Mouse (Mus musculus) B cell, adult (primary cell): ENCODE data around the gene Mt1. TPM values are rescaled to one million over a fixed set of nuclear protein-coding genes. Genes with fewer than 3 reads are reported as not detected.

Experiments
- total RNA-seq: library from RNA; stranded (reverse); gene quantifications from 4 replicates; pipeline ENCODE4 v1.2.4, GENCODE M21; 2023; ENCODE audit not compliant: inconsistent age

The Mt1 gene
- 6.3 to 11.5 TPM (median 8.3 TPM) in 4 replicates for total RNA-seq

DNA sequence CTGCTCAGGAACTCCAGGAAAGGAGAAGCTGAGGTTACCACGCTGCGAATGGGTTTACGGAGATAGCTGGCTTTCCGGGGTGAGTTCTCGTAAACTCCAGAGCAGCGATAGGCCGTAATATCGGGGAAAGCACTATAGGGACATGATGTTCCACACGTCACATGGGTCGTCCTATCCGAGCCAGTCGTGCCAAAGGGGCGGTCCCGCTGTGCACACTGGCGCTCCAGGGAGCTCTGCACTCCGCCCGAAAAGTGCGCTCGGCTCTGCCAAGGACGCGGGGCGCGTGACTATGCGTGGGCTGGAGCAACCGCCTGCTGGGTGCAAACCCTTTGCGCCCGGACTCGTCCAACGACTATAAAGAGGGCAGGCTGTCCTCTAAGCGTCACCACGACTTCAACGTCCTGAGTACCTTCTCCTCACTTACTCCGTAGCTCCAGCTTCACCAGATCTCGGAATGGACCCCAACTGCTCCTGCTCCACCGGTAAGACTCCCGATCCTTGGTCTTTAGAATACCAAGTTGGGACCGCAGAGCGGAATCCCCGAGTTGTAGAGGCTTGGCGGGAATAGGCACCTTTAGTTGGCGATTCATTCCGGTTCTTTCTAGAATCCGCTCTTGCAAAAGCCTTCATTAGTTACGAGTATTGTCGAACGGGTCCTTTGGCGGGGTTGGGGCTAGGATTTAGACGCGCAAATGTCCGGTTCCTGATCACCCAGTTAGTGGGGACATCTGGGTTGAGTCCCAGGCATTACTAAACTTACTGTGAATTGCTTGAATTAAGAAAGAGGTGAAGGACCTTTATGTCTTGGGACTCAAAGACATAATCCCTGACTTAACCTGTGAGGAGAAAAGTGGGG lies at the start of gene Mt1:
Gene Mt1, plus strand, starts transcription at position 226 of the 856 bp plus-strand sequence.

DNA sequence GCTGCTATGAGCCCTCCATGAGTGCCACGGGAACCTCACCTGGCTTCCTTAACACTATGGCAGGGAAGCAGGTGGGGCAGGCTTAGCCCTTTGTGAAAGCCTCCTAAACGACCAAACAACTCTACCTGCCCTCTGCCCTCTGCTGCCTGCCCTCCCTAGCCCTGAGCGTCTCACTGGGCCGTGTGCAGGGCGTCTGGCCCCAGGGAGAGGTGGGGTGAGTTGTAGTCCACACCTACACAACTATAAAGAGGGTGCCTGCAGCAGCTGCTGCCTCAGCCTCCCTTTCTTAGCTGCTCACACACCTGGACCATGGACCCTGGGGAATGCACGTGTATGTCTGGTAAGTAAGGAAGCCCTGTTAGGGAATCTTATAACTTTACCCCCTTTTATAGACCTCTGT lies 41.9 kb upstream of the Mt1 start, which contains the start of gene Mt4:
Gene Mt4, plus strand, starts transcription at position 265 of the 400 bp plus-strand sequence.

DNA sequence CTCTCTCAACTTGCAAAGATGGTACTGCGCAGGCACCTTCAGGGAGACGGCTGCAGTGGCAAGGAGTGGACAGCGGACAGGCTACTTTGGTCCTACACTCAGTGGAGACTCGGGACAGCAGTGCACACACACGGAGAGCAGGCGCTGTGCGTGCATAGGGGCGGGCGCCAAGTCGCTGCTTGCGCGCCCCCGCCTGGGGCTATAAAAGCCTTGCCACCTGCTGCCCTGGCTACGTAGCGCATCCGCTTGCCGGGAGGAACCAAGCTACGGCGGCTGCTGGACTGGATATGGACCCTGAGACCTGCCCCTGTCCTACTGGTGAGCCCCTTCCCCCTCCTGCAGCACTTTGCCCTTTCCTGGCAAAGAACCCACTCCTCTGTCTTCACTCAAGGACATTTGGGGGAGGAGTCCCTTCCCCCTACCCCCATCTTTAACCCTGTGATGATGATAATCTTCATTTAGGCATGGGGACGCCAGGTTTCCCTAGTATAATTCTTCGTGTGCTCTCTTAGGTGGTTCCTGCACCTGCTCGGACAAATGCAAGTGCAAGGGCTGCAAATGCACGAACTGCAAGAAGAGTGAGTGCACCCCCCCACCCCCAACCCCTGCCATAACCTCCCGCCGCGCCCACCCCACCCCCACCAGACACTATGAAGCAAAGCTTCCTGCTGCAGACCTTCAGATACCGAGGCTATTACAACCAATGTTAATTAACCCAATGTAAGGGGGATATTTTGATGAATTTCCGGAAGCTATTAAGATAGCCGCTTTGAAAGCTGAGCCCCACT lies 26.2 kb upstream of the Mt1 start, which contains the start of gene Mt3:
Gene Mt3, plus strand, starts transcription at position 95 of the 788 bp plus-strand sequence.

DNA sequence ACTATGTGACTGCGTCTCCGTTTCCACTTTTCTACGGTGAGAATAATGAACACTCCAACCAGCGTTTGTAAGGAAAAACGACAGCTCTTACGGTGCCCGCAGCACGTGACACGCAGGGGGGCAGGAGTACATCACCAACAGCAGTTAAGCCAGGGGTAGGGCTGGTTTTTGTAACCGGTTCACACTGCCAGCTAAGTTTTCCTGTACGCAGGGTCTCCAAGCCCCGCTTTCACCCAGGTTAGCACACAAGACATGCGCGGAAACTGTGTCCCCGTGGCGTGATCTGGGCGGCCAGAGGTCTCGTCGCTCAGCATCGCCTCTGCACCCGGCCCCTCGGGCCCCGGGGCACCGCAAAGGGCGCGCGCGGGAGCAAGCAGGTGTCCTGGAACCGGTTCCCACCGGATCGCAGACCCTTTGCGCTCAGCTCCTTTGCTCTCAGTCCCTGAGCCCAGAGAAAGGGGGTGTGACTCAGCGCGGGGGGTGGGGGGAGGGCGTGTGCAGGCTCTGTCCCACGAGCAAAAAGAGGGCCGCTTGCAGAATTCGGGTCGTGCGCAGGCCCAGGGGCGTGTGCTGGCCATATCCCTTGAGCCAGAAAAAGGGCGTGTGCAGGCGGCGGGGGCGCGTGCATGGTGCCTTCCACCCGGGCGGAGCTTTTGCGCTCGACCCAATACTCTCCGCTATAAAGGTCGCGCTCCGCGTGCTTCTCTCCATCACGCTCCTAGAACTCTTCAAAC lies 6.6 kb upstream of the Mt1 start, which contains the start of gene Mt2:
Gene Mt2, plus strand, starts transcription at position 590 of the 734 bp plus-strand sequence.

DNA sequence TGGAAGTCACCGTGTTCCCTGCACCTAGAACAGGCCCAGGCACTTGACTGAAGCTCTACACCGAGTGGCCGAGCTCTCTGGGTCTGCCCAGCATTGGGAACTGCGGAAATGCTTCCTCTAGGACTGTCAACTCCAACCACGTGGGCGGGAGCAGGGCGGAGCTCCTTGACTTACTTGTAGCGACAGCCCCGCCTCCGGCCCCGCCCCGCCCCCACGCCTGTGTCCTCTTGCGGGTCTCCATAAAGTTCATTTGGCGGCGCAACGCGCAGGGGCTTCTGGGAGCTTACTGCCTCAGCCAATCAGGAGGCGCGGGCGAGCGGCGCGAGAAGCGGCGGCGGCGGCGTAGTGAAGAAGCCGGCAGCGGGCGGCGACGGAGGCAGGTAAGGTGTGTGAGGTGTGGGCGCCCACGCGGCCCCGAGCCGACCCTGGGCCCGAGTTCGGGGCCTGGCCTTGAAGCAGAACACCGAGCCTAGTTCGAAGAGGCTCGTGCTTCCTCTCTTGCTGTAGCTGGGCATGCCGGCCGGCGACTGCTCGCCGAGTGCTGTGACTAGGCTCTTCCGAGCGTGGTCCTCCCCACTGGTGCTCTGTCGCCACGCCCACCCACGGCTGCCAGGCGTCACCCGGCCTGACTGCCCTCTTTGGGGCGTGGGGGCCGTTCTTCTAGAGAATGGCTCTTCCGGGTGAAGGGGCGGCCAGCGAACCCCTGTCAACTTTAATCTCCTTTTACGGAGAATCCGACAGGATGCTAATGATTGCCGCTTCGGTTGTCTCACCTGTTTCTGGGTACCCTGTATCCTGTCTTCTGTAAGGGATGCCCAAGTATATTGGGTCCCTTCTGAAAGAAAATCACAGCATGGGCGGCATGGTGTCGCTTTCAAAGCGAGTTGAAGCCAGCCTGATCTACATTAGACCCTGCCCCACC lies 35.6 kb downstream of the Mt1 start, which contains the start of gene Nup93:
Gene Nup93, plus strand, starts transcription at position 313 of the 922 bp plus-strand sequence.

Other genes with a start within 250 kb of the Mt1 start
- gene Amfr, start 166.2 kb upstream of the Mt1 start, total RNA-seq = 71.8 to 79.4 TPM (median 78.0 TPM) in 4 replicates
- gene Nudt21, start 142.1 kb upstream of the Mt1 start, total RNA-seq = 43.4 to 52.6 TPM (median 48.3 TPM) in 4 replicates
- gene Ogfod1, start 141.9 kb upstream of the Mt1 start, total RNA-seq = 13.1 to 20.6 TPM (median 19.4 TPM) in 4 replicates
- 19.4 to 20.9 TPM (median 20.6 TPM) in 4 replicates for gene Bbs2, start 80.2 kb upstream of the Mt1 start, total RNA-seq
- gene Mt4, start 41.9 kb upstream of the Mt1 start, total RNA-seq = not detected in 4 replicates
- gene Mt3, start 26.5 kb upstream of the Mt1 start, total RNA-seq = not detected in 4 replicates
- gene Mt2, start 6.4 kb upstream of the Mt1 start, total RNA-seq = 1.6 to 2.5 TPM (median 1.7 TPM) in 3 of 4 replicates, not detected in the other
- gene Nup93, start 35.5 kb downstream of the Mt1 start, total RNA-seq = 30.9 to 35.4 TPM (median 34.1 TPM) in 4 replicates
- 1.7 to 2.2 TPM (median 2.1 TPM) in 4 replicates for gene Slc12a3, start 150.1 kb downstream of the Mt1 start, total RNA-seq
- gene Herpud1, start 207.4 kb downstream of the Mt1 start, total RNA-seq = 245 to 283 TPM (median 269 TPM) in 4 replicates